Mouse (Mus musculus): ENCODE data around the gene Cox10. TPM values are rescaled to one million over a fixed set of nuclear protein-coding genes. Genes with fewer than 3 reads are reported as not detected.

Gene Cox10
- total RNA-seq, 2 experiments from 2014 or later, result 27.7 to 28.2 TPM

- no peak for DNase-seq (ENCODE audit: extremely low spot score in 1 of 2, low spot score in 2 of 2)
- intact Hi-C loops (cut with DNase I), result no loop called here
Observed at GRCm38 (mm10) chr11:63936641-63937040, 142.6 kb downstream of the Cox10 start.

- intact Hi-C loops (cut with DNase I), result loop anchor here (5.0 to 10.0 kb wide), 2 partner anchors 522 to 1040 kb away; no protein-coding TSS in a partner anchor
- no peak for DNase-seq (ENCODE audit: extremely low spot score in 1 of 2, low spot score in 2 of 2)
Observed at GRCm38 (mm10) chr11:63926901-63927300, 152.4 kb downstream of the Cox10 start.

GRCm38 (mm10) chr11:63925161-63925582, 154.1 kb downstream of the Cox10 start:
- intact Hi-C loops (cut with DNase I), result loop anchor here (5.0 to 10.0 kb wide), 2 partner anchors 520 to 1042 kb away; no protein-coding TSS in a partner anchor
- peak; percentile 59 to 84 for DNase-seq (ENCODE audit: extremely low spot score in 1 of 2, low spot score in 2 of 2)

- intact Hi-C loops (cut with DNase I), result loop anchor here (5.0 to 10.0 kb wide), 5 partner anchors 153 to 973 kb away; partner anchors contain the start of genes Cox10, F930015N05Rik and Hs3st3a1
- no peak for DNase-seq (ENCODE audit: extremely low spot score in 1 of 2, low spot score in 2 of 2)
Observed at GRCm38 (mm10) chr11:63924286-63924930, 154.9 kb downstream of the Cox10 start.

- intact Hi-C loops (cut with DNase I), result loop anchor here (5.0 to 10.0 kb wide), 5 partner anchors 154 to 974 kb away; partner anchors contain the start of genes Cox10, F930015N05Rik and Hs3st3a1
- DNase-seq (ENCODE audit: extremely low spot score in 1 of 2, low spot score in 2 of 2), result no peak
Observed at GRCm38 (mm10) chr11:63923386-63923785, 155.9 kb downstream of the Cox10 start.

- intact Hi-C loops (cut with DNase I), result loop anchor here (5.0 to 10.0 kb wide), 5 partner anchors 155 to 975 kb away; partner anchors contain the start of genes Cox10, F930015N05Rik and Hs3st3a1
- peak; percentile 83 to 92 for DNase-seq (ENCODE audit: extremely low spot score in 1 of 2, low spot score in 2 of 2)
Observed at GRCm38 (mm10) chr11:63922091-63922621, 157.1 kb downstream of the Cox10 start, which contains the start of gene Hs3st3b1. Gene Hs3st3b1 (minus strand): TSS chr11:63922290.

- peak in 1 of 2 experiments; percentile 37 for DNase-seq (ENCODE audit: extremely low spot score in 1 of 2, low spot score in 2 of 2)
- intact Hi-C loops (cut with DNase I), result loop anchor here (5.0 to 10.0 kb wide), 5 partner anchors 156 to 976 kb away; partner anchors contain the start of genes Cox10, F930015N05Rik and Hs3st3a1
Observed at GRCm38 (mm10) chr11:63921044-63921951, 158.0 kb downstream of the Cox10 start.

- intact Hi-C loops (cut with DNase I), result loop anchor here (5.0 to 10.0 kb wide), 5 partner anchors 157 to 977 kb away; partner anchors contain the start of genes Cox10, F930015N05Rik and Hs3st3a1
- peak; percentile 61 to 88 for DNase-seq (ENCODE audit: extremely low spot score in 1 of 2, low spot score in 2 of 2)
Observed at GRCm38 (mm10) chr11:63920531-63920930, 158.7 kb downstream of the Cox10 start.

GRCm38 (mm10) chr11:63919211-63920098, 159.8 kb downstream of the Cox10 start:
- intact Hi-C loops (cut with DNase I), result loop anchor here (5.0 to 10.0 kb wide), 5 partner anchors 158 to 978 kb away; partner anchors contain the start of genes Cox10, F930015N05Rik and Hs3st3a1
- DNase-seq (ENCODE audit: extremely low spot score in 1 of 2, low spot score in 2 of 2), result no peak

GRCm38 (mm10) chr11:63918321-63919105, 160.8 kb downstream of the Cox10 start:
- DNase-seq (ENCODE audit: extremely low spot score in 1 of 2, low spot score in 2 of 2), result no peak
- intact Hi-C loops (cut with DNase I), result no loop called here

GRCm38 (mm10) chr11:63917561-63917960, 161.7 kb downstream of the Cox10 start:
- intact Hi-C loops (cut with DNase I), result no loop called here

GRCm38 (mm10) chr11:63914388-63914787, 164.9 kb downstream of the Cox10 start:
- intact Hi-C loops (cut with DNase I), result no loop called here
- DNase-seq (ENCODE audit: extremely low spot score in 1 of 2, low spot score in 2 of 2), result peak; percentile 38 to 75

More at GRCm38 (mm10) chr11:63917561-63917960, 161.7 kb downstream of the Cox10 start:
- no peak for DNase-seq (ENCODE audit: extremely low spot score in 1 of 2, low spot score in 2 of 2)

GRCm38 (mm10) chr11:63913936-63914335, 165.3 kb downstream of the Cox10 start:
- intact Hi-C loops (cut with DNase I), result no loop called here
- DNase-seq (ENCODE audit: extremely low spot score in 1 of 2, low spot score in 2 of 2), result no peak

Measured in left cerebral cortex, postnatal 10 days (tissue).